Mouse (Mus musculus) heart, embryonic 12.5 days (tissue): Measurements from ENCODE around the gene Adamts16. TPM values are rescaled to one million over a fixed set of nuclear protein-coding genes. Genes with fewer than 3 reads are reported as not detected.
A peak's percentile ranks its signal among the peaks of the same experiment; 100 is the strongest.

Experiments used
- ATAC-seq: fragments of 200-750 bp; cut with Nextera tagmentation; 2 replicates; pipeline ENCODE4 v1.8.0; 2017; ENCODE audit warnings: moderate TSS enrichment, moderate library complexity; ENCODE audit not compliant: insufficient number of reproducible peaks, low FRiP score
- H3K27ac ChIP-seq: fragments of 300-500 bp; sonication (generic); 2 replicates; pipeline ENCODE4 v1.5.1; 2016; ENCODE audit warnings: mild to moderate bottlenecking, moderate library complexity; ENCODE audit not compliant: poor library complexity, severe bottlenecking
- H3K27me3 ChIP-seq: fragments of 300-500 bp; sonication (generic); replicated peaks from 2 replicates; pipeline ENCODE4 v1.6.1; 2016; ENCODE audit warnings: mild to moderate bottlenecking, moderate library complexity
- H3K36me3 ChIP-seq: fragments of 300-500 bp; sonication (generic); 2 replicates; pipeline ENCODE4 v1.6.1; 2016; ENCODE audit warnings: mild to moderate bottlenecking, moderate library complexity
- H3K4me1 ChIP-seq: fragments of 300-500 bp; sonication (generic); replicated peaks from 2 replicates; pipeline ENCODE4 v1.6.1; 2016; ENCODE audit warnings: mild to moderate bottlenecking
- H3K4me2 ChIP-seq: fragments of 300-500 bp; sonication (generic); 2 replicates; pipeline ENCODE4 v1.6.1; 2016; ENCODE audit warnings: mild to moderate bottlenecking, moderate library complexity
- H3K4me3 ChIP-seq: fragments of 300-500 bp; sonication (generic); 2 replicates; pipeline ENCODE4 v1.5.1; 2016; ENCODE audit warnings: mild to moderate bottlenecking
- H3K9ac ChIP-seq: fragments of 300-500 bp; sonication (generic); 2 replicates; pipeline ENCODE4 v1.6.1; 2016; ENCODE audit warnings: mild to moderate bottlenecking, moderate library complexity
- H3K9me3 ChIP-seq: fragments of 300-500 bp; sonication (generic); replicated peaks from 2 replicates; pipeline ENCODE4 v1.6.1; 2016; ENCODE audit warnings: mild to moderate bottlenecking, moderate library complexity
- WGBS: fragments of 180-500 bp; shearing (Covaris S2); methylation state at CpG from one replicate; pipeline ENCODE4 v1.1.7; 2016; 5-methylcytosine and 5-hydroxymethylcytosine counted together
- polyA plus RNA-seq: library from polyadenylated mRNA; unstranded; fragments of >200 nt; fragmentation: Nextera tagmentation; extraction: Ambion mirVana; gene quantifications from 2 replicates; pipeline ENCODE4 v1.2.1, GENCODE M21; 2016

Adamts16 gene
- polyA plus RNA-seq, 1 experiment from 2014 or later: 0.14 TPM

DNA sequence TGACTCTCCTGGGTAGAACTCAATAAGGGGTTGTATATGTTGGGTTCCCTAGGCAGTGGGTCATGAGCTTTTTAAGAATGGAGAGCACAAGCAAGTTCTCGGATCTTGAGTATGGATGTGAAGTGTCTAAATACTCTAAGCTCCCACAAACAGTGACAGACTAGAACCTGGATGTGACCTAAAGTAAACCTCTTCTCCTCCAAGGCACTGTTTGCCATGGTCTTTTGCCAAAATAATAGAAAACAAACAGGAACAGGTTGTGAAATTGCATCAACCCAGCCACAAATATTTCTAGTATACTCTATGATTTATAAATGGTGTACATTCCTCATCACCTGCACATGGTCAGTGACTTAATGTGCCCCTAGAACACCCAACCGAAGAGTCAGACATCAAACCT lies 79.0 kb downstream of the Adamts16 start:
- ATAC-seq: no peak
- Histone ChIP-seq H3K27ac (no peak overlapping the region), H3K36me3 (no peaks in the 10 kb centered on the region), H3K9me3 (no peaks in the 10 kb centered on the region), H3K4me3 (no peak overlapping the region), H3K27me3 (no peaks in the 10 kb centered on the region), H3K9ac (no peak overlapping the region), H3K4me2 (no peak overlapping the region), H3K4me1 (no peaks in the 10 kb centered on the region)
- WGBS: 67% methylated on average over 2 of the region's 2 CpGs

DNA sequence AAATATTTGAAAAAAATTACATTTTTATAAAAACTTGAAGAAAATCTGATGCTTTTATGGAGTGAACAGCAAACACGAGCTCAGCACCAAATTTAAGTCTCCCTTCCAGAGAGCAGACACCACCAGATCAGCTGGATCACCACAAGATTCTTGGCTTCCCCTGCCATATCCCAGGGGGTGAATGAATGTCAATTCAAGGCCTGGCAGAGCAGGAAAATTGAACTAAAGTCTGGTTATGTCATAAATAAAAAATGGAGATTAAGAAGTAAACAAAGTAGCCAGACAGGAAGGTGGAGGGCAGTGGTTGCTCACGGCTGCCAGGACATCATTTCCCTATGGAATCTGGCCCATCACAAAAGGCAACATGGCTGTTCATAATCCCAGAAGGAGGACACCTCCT lies 80.3 kb downstream of the Adamts16 start:
- H3K27ac ChIP-seq: no peak overlapping the region
- H3K36me3 ChIP-seq: no peaks in the 10 kb centered on the region
- H3K27me3 ChIP-seq: no peaks in the 10 kb centered on the region
- H3K4me2 ChIP-seq: no peak overlapping the region
- H3K4me3 ChIP-seq: no peak overlapping the region
- H3K9ac ChIP-seq: no peak overlapping the region
- no peaks in the 10 kb centered on the region for H3K9me3 ChIP-seq
- no peak for ATAC-seq
- WGBS: 57% methylated on average over 2 of the region's 2 CpGs
- H3K4me1 ChIP-seq: no peaks in the 10 kb centered on the region

DNA sequence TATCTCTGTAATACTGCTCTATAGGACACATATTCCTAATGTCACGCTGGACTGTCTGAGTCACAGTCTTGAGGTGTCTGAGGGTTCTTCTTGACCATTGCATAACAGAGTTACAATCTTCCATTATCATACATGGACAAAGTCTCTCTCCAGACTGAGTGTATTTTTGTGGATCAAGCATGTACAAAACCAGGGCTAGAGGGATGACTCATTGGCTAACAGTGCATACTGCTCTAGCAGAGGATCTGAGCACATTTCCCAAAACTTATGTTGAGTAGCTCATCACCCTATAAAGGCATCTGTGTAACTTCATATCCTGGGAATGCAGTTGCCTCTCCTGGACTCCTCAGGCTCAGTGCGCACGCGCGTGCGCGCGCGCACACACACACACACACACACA lies 81.4 kb downstream of the Adamts16 start:
- H3K27me3 ChIP-seq: no peaks in the 10 kb centered on the region
- no peak overlapping the region for H3K9ac ChIP-seq
- no peaks in the 10 kb centered on the region for H3K4me1 ChIP-seq
- H3K9me3 ChIP-seq: no peaks in the 10 kb centered on the region
- WGBS: 81% methylated on average over 9 of the region's 9 CpGs
- no peak overlapping the region for H3K4me2 ChIP-seq
- no peak overlapping the region for H3K4me3 ChIP-seq
- no peak overlapping the region for H3K27ac ChIP-seq
- H3K36me3 ChIP-seq: no peaks in the 10 kb centered on the region
- ATAC-seq: no peak

DNA sequence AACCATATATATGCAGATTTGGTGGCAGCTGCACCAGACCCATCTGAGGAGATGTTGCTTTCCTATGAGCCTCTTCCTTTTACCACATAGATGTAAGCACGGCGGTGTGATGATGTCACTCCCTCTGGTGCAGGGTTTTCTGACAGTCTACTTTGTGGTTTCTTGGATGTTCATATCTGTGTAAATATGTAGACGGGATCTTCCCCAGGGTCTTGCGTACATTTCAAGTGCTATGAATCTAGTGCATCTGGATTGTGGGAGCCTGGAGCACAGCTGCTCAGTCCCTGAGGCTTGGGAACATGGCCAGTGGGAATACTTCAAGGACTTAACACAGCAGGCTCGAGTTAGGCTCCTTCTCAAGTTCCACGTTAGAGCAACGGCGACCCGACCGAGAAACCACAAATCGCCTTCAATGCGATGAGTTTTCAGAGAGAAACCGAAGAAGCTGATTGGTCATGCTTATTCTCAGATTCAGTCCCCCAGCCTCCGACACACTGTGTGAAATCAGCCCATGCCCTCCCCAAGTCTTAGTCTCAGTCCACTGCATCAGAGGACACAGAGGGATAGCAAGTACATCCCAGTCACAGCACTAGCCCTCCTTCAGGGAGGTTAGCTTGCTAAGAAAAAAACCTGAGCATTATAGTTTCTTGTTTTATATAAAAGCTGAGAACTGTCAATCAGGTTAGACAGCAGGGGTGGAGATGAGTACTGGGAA lies 95.2 kb downstream of the Adamts16 start:
- ATAC-seq: no peak
- Histone ChIP-seq H3K27ac (no peak overlapping the region), H3K27me3 (peaks cover 36% of the 10 kb centered on the region), H3K36me3 (no peaks in the 10 kb centered on the region), H3K4me2 (no peak overlapping the region), H3K9ac (no peak overlapping the region), H3K9me3 (no peaks in the 10 kb centered on the region), H3K4me3 (no peak overlapping the region), H3K4me1 (0 out of 2 replicates have a peak, but pooled peaks cover 9% of the 10 kb centered on the region)
- WGBS: 71% methylated on average over 14 of the region's 14 CpGs

DNA sequence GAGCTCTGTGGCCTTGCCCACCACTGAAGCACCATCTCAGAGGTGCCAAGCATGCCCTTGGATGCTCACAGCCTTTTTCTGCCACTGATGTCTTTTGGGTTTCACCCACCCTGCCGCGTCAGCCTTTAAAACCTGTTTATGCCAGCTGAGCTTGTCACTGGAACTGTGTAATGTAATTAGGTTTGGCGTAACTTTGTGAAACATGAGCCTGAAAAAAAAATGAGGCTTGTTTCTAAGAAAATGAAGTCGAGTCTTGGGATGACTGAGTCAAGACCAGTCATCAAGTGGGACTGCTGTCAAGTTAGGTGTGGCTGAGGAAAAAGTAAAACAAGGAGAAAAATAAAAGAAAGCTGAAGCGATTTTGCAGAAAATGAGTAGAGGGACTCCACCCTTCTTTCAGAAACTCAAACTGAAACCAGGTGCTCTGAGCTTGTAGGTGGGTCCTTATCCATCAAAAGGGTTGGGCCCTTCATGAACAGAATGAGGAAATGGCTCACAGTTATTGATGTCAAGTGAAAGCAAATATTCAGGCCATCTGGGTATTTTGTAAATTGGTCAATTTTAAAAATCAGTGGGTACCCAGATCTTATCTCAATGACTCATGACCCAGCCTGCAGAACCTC lies 97.1 kb downstream of the Adamts16 start:
- Histone ChIP-seq H3K4me2 (no peak overlapping the region), H3K36me3 (no peaks in the 10 kb centered on the region), H3K4me3 (no peak overlapping the region), H3K4me1 (peaks cover 21% of the 10 kb centered on the region), H3K9me3 (no peaks in the 10 kb centered on the region), H3K9ac (no peak overlapping the region), H3K27me3 (peaks cover 36% of the 10 kb centered on the region), H3K27ac (no peak overlapping the region)
- 79% methylated on average over 5 of the region's 5 CpGs for WGBS
- no peak for ATAC-seq

DNA sequence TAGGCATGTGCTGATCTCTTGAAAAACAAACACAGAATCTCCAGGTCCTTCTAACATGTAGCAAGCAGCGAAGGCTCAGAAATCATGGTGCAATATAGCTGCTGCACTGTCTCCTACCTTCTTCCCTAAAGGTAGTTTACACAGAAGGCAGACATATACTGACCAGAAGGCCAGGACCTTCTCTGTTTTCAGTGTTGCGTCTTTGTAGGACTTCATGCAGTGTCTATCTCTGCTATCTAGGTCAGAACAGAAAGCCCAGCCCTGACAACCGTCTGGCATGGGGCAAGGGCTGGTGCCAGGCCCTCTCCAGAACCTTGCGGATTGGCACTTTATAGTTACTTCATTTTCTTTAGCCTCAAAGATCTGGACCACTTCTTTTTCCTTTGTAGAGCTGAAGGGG lies 98.9 kb downstream of the Adamts16 start:
- Histone ChIP-seq H3K4me1 (peaks cover 21% of the 10 kb centered on the region), H3K9ac (no peak overlapping the region), H3K27me3 (peaks cover 48% of the 10 kb centered on the region), H3K4me3 (no peak overlapping the region), H3K27ac (no peak overlapping the region), H3K9me3 (no peaks in the 10 kb centered on the region), H3K36me3 (no peaks in the 10 kb centered on the region), H3K4me2 (no peak overlapping the region)
- no peak for ATAC-seq
- WGBS: 83% methylated on average over 4 of the region's 4 CpGs

DNA sequence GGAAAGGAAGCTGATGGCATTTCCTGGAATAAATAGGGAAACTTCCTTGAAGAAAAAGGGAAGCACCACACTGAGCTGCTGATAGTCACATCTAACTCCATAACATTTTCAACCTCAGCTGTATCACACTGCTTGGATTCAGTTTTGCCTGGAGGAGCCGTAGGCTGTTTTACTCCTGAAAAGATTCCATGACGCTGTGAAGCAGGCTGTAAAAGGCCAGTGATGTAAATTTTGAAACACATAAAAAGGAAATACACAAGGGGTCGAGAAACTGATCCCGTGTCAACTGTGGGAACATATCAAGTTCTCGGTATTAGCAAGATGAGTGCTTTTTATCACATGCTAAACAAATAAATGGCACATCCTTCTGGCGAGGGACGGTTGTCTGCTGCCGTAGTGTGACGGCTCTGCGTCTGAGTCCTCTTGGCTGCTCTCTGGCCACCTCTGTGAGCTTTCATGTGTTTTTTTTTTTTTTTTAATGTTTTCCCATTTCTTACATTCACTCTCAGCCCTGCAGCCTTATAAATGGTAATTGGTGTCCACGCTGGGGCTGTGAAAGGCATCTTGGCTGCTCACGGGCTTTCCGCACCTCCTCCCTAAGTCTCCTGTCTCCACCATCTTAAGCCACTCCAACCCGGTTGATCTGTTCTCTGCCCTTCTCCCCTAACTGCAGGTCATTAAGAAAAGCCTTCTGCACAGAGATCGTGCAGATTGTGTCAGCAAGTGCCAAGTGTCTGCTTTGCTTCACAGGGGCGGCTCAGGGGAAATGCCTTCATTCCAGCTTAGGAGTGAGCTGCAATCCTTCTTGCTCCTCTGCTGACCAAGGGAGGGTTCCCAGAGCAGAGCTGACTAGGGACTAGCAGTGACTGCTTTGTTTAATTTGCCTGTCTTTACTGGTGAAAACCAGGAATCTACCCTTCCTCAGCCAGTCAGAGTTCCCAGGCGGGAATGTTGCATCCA lies 101.0 kb downstream of the Adamts16 start:
- Histone ChIP-seq H3K9me3 (no peaks in the 10 kb centered on the region), H3K36me3 (no peaks in the 10 kb centered on the region), H3K4me3 (no peak overlapping the region), H3K27me3 (peaks cover 43% of the 10 kb centered on the region), H3K9ac (no peak overlapping the region), H3K27ac (peak overlapping the region; percentile 58; the same call in 1 of the 2 replicates), H3K4me1 (peaks cover 26% of the 10 kb centered on the region), H3K4me2 (peak overlapping the region; percentile 64)
- 20% methylated on average over 17 of the region's 17 CpGs for WGBS
- no peak; the same call in 1 of the 2 replicates for ATAC-seq

DNA sequence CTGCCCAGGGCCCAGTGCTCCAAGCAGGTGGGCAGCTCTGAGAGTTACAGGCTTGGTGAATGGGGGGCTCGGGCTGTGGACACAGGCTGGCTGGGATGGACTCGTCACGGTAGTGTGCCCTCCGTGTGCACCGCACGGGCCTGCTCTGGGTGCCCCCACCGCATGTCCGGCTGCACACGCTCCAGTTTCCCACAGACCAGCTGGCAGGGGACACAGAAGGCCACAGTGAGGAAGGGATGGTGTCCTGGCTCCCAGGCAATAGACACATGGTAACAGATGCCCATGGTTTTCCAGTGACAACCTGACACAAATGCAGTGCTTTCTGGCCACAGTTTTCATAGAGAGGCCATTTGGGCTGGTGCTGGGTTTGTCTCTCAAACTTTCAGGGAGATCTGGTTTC lies 102.8 kb downstream of the Adamts16 start:
- Histone ChIP-seq H3K4me2 (no peak overlapping the region), H3K4me3 (no peak overlapping the region), H3K9ac (no peak overlapping the region), H3K27ac (no peak overlapping the region), H3K36me3 (no peaks in the 10 kb centered on the region), H3K27me3 (peaks cover 37% of the 10 kb centered on the region), H3K9me3 (no peaks in the 10 kb centered on the region), H3K4me1 (peaks cover 26% of the 10 kb centered on the region)
- WGBS: 89% methylated on average over 9 of the region's 9 CpGs
- no peak for ATAC-seq

DNA sequence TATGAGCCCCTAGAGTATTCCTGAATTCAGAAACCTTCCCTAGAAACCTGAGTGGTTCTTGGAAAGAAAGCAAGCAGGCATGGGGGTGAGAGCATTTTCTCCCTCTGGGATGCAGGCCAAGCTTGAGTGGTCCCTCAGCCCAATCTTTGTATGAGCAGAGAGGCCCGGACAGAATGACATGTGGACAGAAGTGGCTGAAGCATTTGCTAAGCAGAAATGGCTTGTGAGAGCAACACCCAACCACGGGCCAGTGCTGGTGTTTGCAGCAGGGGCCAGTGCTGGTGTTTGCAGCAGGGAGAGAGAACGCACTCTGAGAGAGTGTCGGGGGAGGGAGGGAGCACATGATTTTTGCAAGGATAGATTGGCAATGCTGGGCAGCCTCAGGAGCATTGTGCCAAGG lies 105.2 kb downstream of the Adamts16 start:
- H3K36me3 ChIP-seq: no peaks in the 10 kb centered on the region
- no peak overlapping the region for H3K4me2 ChIP-seq
- WGBS: 27% methylated on average over 4 of the region's 4 CpGs
- no peak overlapping the region for H3K4me3 ChIP-seq
- H3K27me3 ChIP-seq: peaks cover 17% of the 10 kb centered on the region; the same call in 1 of the 2 replicates
- H3K27ac ChIP-seq: peak overlapping the region; percentile 5; the same call in 1 of the 2 replicates
- peaks cover 29% of the 10 kb centered on the region for H3K4me1 ChIP-seq
- H3K9ac ChIP-seq: no peak overlapping the region
- no peaks in the 10 kb centered on the region for H3K9me3 ChIP-seq
- ATAC-seq: no peak

DNA sequence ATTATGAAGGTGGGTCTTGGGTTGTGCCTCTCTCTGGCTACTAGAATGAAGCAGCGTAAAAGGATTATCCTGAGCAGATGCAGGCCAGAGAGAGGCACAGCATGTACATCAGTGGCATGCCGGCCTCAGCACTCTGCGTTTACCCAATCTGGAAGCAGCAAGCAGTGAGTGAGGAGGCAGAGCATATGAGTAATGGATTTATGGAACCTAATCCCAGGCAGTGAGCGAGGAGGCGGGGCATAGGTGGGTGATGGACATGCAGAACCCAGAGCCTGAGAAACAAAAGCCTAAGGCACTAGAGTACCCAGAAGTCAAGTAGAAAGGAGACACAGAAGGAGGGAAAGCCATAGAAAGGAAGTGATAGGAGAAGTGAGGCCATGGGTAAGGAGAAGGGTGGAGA lies 107.0 kb downstream of the Adamts16 start:
- no peak overlapping the region for H3K4me3 ChIP-seq
- H3K4me1 ChIP-seq: peaks cover 23% of the 10 kb centered on the region
- peaks cover 19% of the 10 kb centered on the region; the same call in 1 of the 2 replicates for H3K27me3 ChIP-seq
- no peak for ATAC-seq
- H3K36me3 ChIP-seq: no peaks in the 10 kb centered on the region
- no peaks in the 10 kb centered on the region for H3K9me3 ChIP-seq
- H3K9ac ChIP-seq: no peak overlapping the region
- H3K4me2 ChIP-seq: no peak overlapping the region
- no peak overlapping the region for H3K27ac ChIP-seq
- 80% methylated on average over 5 of the region's 5 CpGs for WGBS

DNA sequence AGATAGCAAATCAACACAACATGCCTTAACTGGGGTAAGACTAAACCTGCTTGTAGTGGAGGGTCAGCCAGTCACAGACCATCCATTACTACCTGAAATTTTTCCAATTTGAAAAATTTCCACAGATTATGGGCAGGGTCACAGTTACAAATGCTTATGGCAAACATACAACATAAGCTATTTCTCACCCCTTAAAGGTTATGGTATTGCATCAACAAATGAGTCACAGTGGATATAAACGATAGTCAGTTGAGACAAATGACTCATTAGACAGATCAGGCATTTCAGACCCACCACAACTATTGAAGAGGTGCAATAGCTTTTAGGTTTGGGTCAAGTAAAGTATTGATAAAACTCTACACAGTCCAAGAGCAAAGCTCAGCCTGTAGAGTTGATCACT lies 107.7 kb downstream of the Adamts16 start:
- no peaks in the 10 kb centered on the region for H3K9me3 ChIP-seq
- no peak overlapping the region for H3K4me2 ChIP-seq
- WGBS: 84% methylated on average over 1 of the region's 1 CpGs
- H3K9ac ChIP-seq: no peak overlapping the region
- H3K4me3 ChIP-seq: no peak overlapping the region
- H3K27ac ChIP-seq: no peak overlapping the region
- H3K27me3 ChIP-seq: peaks cover 19% of the 10 kb centered on the region; the same call in 1 of the 2 replicates
- peaks cover 23% of the 10 kb centered on the region for H3K4me1 ChIP-seq
- no peak for ATAC-seq
- H3K36me3 ChIP-seq: no peaks in the 10 kb centered on the region
